Mouse (Mus musculus) kidney, postnatal 0 days (tissue): Measurements from ENCODE around the gene Tmprss13. TPM values are rescaled to one million over a fixed set of nuclear protein-coding genes. Genes with fewer than 3 reads are reported as not detected.

Experiments used
- ATAC-seq: fragments of 200-750 bp; cut with Nextera tagmentation; replicated peaks from 2 replicates; pipeline ENCODE4 v1.8.0; 2017; ENCODE audit warnings: low read depth, moderate number of reproducible peaks, moderate TSS enrichment, moderate library complexity; ENCODE audit not compliant: low FRiP score
- DNase-seq: peaks from one replicate; pipeline ENCODE4 v3.0.0-alpha.2; 2016; ENCODE audit warnings: low spot score
- H3K27ac ChIP-seq: fragments of 300-500 bp; sonication (generic); 2 replicates; pipeline ENCODE4 v1.5.1; 2014; ENCODE audit warnings: mild to moderate bottlenecking
- H3K27me3 ChIP-seq: fragments of 300-500 bp; sonication (generic); 2 replicates; pipeline ENCODE4 v1.6.1; 2014; ENCODE audit warnings: low read length, mixed read lengths; ENCODE audit not compliant: insufficient read depth
- H3K36me3 ChIP-seq: fragments of 300-500 bp; sonication (generic); 2 replicates; pipeline ENCODE4 v1.6.1; 2014; ENCODE audit warnings: low read length, mixed read lengths; ENCODE audit not compliant: insufficient read depth
- H3K4me1 ChIP-seq: fragments of 300-500 bp; sonication (generic); replicated peaks from 2 replicates; pipeline ENCODE4 v1.6.1; 2014; ENCODE audit warnings: antibody characterized with exemption, low read length, mixed read lengths; ENCODE audit not compliant: insufficient read depth
- H3K4me2 ChIP-seq: fragments of 300-500 bp; sonication (generic); 2 replicates; pipeline ENCODE4 v1.6.1; 2014; ENCODE audit warnings: mild to moderate bottlenecking, low read length, moderate library complexity, mixed read lengths
- H3K4me3 ChIP-seq: fragments of 300-500 bp; sonication (generic); replicated peaks from 2 replicates; pipeline ENCODE4 v1.5.1; 2014; ENCODE audit warnings: low read depth, low read length
- H3K9ac ChIP-seq: fragments of 300-500 bp; sonication (generic); 2 replicates; pipeline ENCODE4 v1.6.1; 2014; ENCODE audit warnings: low read depth, low read length
- H3K9me3 ChIP-seq: fragments of 300-500 bp; sonication (generic); replicated peaks from 2 replicates; pipeline ENCODE4 v1.6.1; 2016; ENCODE audit warnings: low read length, inconsistent platforms, mixed read lengths
- CTCF ChIP-seq: IDR thresholded peaks from 2 replicates; pipeline ENCODE4 v1.5.1; 2016; ENCODE audit warnings: antibody characterized with exemption, low read depth, mild to moderate bottlenecking, moderate library complexity
- WGBS: fragments of 180-500 bp; shearing (Covaris S2); extraction: QIAGEN DNeasy Blood & Tissue Kit; methylation state at CpG from one replicate; pipeline ENCODE4 v1.1.7; 2014; 5-methylcytosine and 5-hydroxymethylcytosine counted together
- polyA plus RNA-seq: library from polyadenylated mRNA; unstranded; fragments of >200 nt; fragmentation: Nextera tagmentation; extraction: Ambion mirVana; gene quantifications from 2 replicates; pipeline ENCODE4 v1.2.1, GENCODE M21; 2015

The Tmprss13 gene
- 0.46 and 0.76 TPM in 2 replicates for polyA plus RNA-seq

- Histone ChIP-seq H3K4me3 (no peak within 1 kb of the TSS), H3K9ac (no peak within 1 kb of the TSS), H3K27me3 (no peaks in the 10 kb centered on the region), H3K27ac (no peak within 1 kb of the TSS), H3K4me2 (no peak within 1 kb of the TSS), H3K36me3 (no peaks in the 10 kb centered on the region), H3K4me1 (0 out of 2 replicates have a peak, but pooled peaks cover 6% of the 10 kb centered on the region), H3K9me3 (no peaks in the 10 kb centered on the region)
- 26% methylated on average over 14 of the region's 14 CpGs for WGBS
- no peak for TF ChIP-seq CTCF
- no peak for ATAC-seq
- no peak for DNase-seq
These were observed at the start of gene Tmprss13 for GRCm38 (mm10) chr9:45318855-45319254. Gene Tmprss13 (plus strand): TSS chr9:45319100.

DNA sequence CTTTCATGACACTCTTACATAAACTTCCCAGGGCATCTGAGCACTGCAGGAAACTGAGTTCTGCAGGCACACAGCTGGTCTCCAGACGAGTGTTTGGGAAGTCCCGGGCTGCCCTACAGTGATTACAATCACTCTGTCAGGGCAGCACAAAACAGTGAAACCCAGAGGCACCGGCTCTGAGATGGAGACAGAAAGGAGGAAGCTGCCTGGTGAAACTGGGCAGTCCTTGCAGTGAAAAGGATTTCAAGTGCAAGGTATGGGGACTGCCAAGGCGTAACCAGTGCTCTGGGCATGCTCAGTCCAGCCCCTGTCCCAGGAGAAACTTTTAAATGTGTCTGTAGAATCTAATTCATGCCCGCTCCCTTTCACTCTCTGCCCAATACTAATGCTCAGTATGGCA, 46.7 kb upstream of the Tmprss13 start:
- no peak overlapping the region for H3K27ac ChIP-seq
- ATAC-seq (no peak), DNase-seq (no peak)
- 0 out of 2 replicates have a peak, but pooled peaks cover 4% of the 10 kb centered on the region for H3K4me1 ChIP-seq
- no peak overlapping the region for H3K4me2 ChIP-seq
- no peaks in the 10 kb centered on the region for H3K36me3 ChIP-seq
- H3K9me3 ChIP-seq, result no peaks in the 10 kb centered on the region
- no peak for TF ChIP-seq CTCF
- peaks cover 11% of the 10 kb centered on the region; the same call in 1 of the 2 replicates for H3K27me3 ChIP-seq
- no peak overlapping the region for H3K9ac ChIP-seq
- WGBS, result 45% methylated on average over 5 of the region's 5 CpGs
- H3K4me3 ChIP-seq, result no peak overlapping the region

GRCm38 (mm10) chr9:45274218-45274617, 44.7 kb upstream of the Tmprss13 start:
- Histone ChIP-seq H3K4me1 (no peaks in the 10 kb centered on the region), H3K36me3 (no peaks in the 10 kb centered on the region), H3K4me3 (no peak overlapping the region), H3K27me3 (0 out of 2 replicates have a peak, but pooled peaks cover 4% of the 10 kb centered on the region), H3K9me3 (no peaks in the 10 kb centered on the region), H3K4me2 (no peak overlapping the region), H3K9ac (no peak overlapping the region), H3K27ac (no peak overlapping the region)
- WGBS, result 75% methylated on average over 4 of the region's 4 CpGs
- no peak for TF ChIP-seq CTCF
- ATAC-seq, result no peak
- DNase-seq, result no peak

GRCm38 (mm10) chr9:45274635-45275034, 44.3 kb upstream of the Tmprss13 start:
- 90% methylated on average over 2 of the region's 2 CpGs for WGBS
- Histone ChIP-seq H3K9ac (no peak overlapping the region), H3K9me3 (no peaks in the 10 kb centered on the region), H3K4me2 (no peak overlapping the region), H3K4me1 (no peaks in the 10 kb centered on the region), H3K36me3 (no peaks in the 10 kb centered on the region), H3K27ac (no peak overlapping the region), H3K4me3 (no peak overlapping the region), H3K27me3 (no peaks in the 10 kb centered on the region)
- no peak for ATAC-seq
- DNase-seq, result no peak
- no peak for TF ChIP-seq CTCF

GRCm38 (mm10) chr9:45280059-45280458, 38.8 kb upstream of the Tmprss13 start:
- WGBS, result 71% methylated on average over 3 of the region's 3 CpGs
- Histone ChIP-seq H3K27ac (no peak overlapping the region), H3K9ac (no peak overlapping the region), H3K36me3 (no peaks in the 10 kb centered on the region), H3K4me3 (no peak overlapping the region), H3K4me1 (no peaks in the 10 kb centered on the region), H3K4me2 (no peak overlapping the region), H3K9me3 (no peaks in the 10 kb centered on the region), H3K27me3 (no peaks in the 10 kb centered on the region)
- ATAC-seq (no peak), DNase-seq (no peak)
- TF ChIP-seq CTCF, result no peak

DNA sequence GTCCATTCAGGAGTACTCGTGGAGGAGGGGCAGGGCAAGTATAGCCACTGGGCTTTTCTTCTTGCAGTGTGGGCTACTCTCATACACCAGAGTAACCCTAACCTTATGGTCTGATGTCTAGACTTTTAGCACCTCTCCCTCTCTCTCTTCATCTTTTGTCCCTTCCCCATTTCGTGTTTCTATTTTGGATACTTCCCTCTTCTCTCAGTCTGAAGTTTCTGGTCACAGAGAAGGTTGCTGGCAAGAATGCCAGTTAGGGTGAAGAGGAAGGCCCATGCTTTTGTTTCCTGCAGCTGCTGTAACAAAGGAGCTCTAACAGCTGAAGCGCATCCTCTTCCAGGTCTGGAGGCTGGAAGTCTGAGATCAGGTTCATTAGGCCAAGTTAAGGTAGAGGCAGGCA, 38.0 kb upstream of the Tmprss13 start:
- H3K4me2 ChIP-seq, result no peak overlapping the region
- no peaks in the 10 kb centered on the region for H3K36me3 ChIP-seq
- TF ChIP-seq CTCF, result no peak
- H3K4me1 ChIP-seq, result no peaks in the 10 kb centered on the region
- DNase-seq (no peak), ATAC-seq (no peak)
- WGBS, result 72% methylated on average over 3 of the region's 3 CpGs
- no peak overlapping the region for H3K27ac ChIP-seq
- H3K4me3 ChIP-seq, result no peak overlapping the region
- H3K27me3 ChIP-seq, result no peaks in the 10 kb centered on the region
- no peaks in the 10 kb centered on the region for H3K9me3 ChIP-seq
- H3K9ac ChIP-seq, result no peak overlapping the region

DNA sequence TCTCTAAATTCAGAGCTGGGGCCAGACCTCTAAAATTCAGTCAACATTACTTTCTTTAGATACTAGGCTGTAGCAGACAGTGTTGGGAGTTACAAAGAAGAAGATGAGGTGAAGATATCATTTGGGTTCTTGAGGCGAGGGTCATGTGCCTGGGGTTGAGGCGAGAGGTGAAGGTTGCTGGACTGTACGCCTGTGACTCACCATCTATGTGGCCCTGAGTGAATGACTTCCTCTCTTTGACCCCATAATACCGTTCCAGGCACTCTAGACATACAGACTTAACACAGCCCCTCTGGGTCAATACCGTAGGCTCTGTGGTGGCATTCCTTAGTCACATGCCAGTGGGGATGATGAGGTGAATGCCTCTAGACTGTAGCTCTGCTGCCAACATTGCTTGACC, 36.4 kb upstream of the Tmprss13 start:
- TF ChIP-seq CTCF, result no peak
- Histone ChIP-seq H3K9ac (no peak overlapping the region), H3K4me3 (no peak overlapping the region), H3K27ac (no peak overlapping the region), H3K27me3 (no peaks in the 10 kb centered on the region), H3K4me2 (no peak overlapping the region), H3K4me1 (no peaks in the 10 kb centered on the region), H3K36me3 (no peaks in the 10 kb centered on the region), H3K9me3 (no peaks in the 10 kb centered on the region)
- WGBS, result 90% methylated on average over 5 of the region's 5 CpGs
- ATAC-seq, result no peak
- DNase-seq, result no peak
